19 mouse cellular contexts compared by ENCODE assay signal in genomic region chr1:36672648-36673350, GRCm38 (mm10). TPM values are rescaled to one million over a fixed set of nuclear protein-coding genes. Genes with fewer than 3 reads are reported as not detected.
DNase-seq lines count a peak whose midpoint lies in the region; ATAC-seq and TF ChIP-seq lines count a peak whose summit lies in the region.
"Had no signal": no experiment of that assay in that cellular context is flagged by ENCODE, and none has a peak within 500 bp of the region (broad histone marks: within the 10 kb centered on the region; RNA-seq: fewer than 3 reads in every experiment).

No protein-coding gene starts in this region.

- peaks cover 16% of the 10 kb centered on the region; the same call in 1 of the 2 replicates for H3K4me1 ChIP-seq in kidney, embryonic 15.5 days

- no peak overlapping the region for H3K4me2 ChIP-seq in kidney, embryonic 15.5 days
- H3K4me2 ChIP-seq in myocyte (ENCODE audit: low read depth) = peak overlapping the region; percentile 50
- H3K4me2 ChIP-seq: heart, embryonic 15.5 days; hindbrain, embryonic 13.5 days had no signal

- no peak for ATAC-seq in kidney, embryonic 15.5 days (replicated peaks; ENCODE audit: low FRiP score)

- H3ac ChIP-seq in myocyte (ENCODE audit: control insufficient read depth, insufficient read length) = no peak overlapping the region

- TF ChIP-seq POLR2A in myocyte (IDR thresholded peaks at IDR 0.05; ENCODE audit: insufficient read length, low read depth) = no peak

- H3K36me3 ChIP-seq in kidney, embryonic 15.5 days = no peaks in the 10 kb centered on the region
- no peaks in the 10 kb centered on the region for H3K36me3 ChIP-seq in myocyte (ENCODE audit: control insufficient read depth, insufficient read depth)
- H3K36me3 ChIP-seq: heart, embryonic 15.5 days; hindbrain, embryonic 13.5 days had no signal

- DNase-seq in embryo, embryonic 9.5 days (ENCODE audit: extremely low spot score) = peak; percentile 12
- DNase-seq in embryo, embryonic 10 days (ENCODE audit: low spot score) = no peak
- DNase-seq in kidney, adult 18-20 months = no peak
- DNase-seq in retina, postnatal 1 day = peak; percentile 55
- no peak for DNase-seq in retina, embryonic 14.5 days (ENCODE audit: low spot score)
- DNase-seq in gastrocnemius, postnatal 25 days = no peak
- DNase-seq: adrenal gland, postnatal 10 days; cerebellum, adult 2 months; liver; lung, adult 18-20 months; midbrain, embryonic 14.5 days had no signal

- no peak overlapping the region for H3K9ac ChIP-seq in kidney, embryonic 15.5 days
- H3K9ac ChIP-seq: heart, embryonic 15.5 days; hindbrain, embryonic 13.5 days had no signal

- no peak overlapping the region for H3K4me3 ChIP-seq in kidney, embryonic 15.5 days (replicated peaks)
- H3K4me3 ChIP-seq in myocyte = no peak overlapping the region
- H3K4me3 ChIP-seq: heart, embryonic 15.5 days; hindbrain, embryonic 13.5 days had no signal

- H3K9me3 ChIP-seq in kidney, embryonic 15.5 days (replicated peaks) = no peaks in the 10 kb centered on the region
- H3K9me3 ChIP-seq: heart, embryonic 15.5 days; hindbrain, embryonic 13.5 days had no signal

- 48% methylated on average over 16 of the region's 16 CpGs for WGBS in kidney, embryonic 15.5 days

- H3K27me3 ChIP-seq in kidney, embryonic 15.5 days = no peaks in the 10 kb centered on the region
- no peaks in the 10 kb centered on the region for H3K27me3 ChIP-seq in myocyte (ENCODE audit: control insufficient read depth, insufficient read depth, insufficient read length)
- H3K27me3 ChIP-seq: heart, embryonic 15.5 days; hindbrain, embryonic 13.5 days had no signal

- H3K27ac ChIP-seq in kidney, embryonic 15.5 days = 0 out of 2 replicates have a peak overlapping the region, but pooled peaks have one; percentile 37
- H3K27ac ChIP-seq: heart, embryonic 15.5 days; hindbrain, embryonic 13.5 days; macrophage had no signal

- no peaks in the 10 kb centered on the region for H3K79me2 ChIP-seq in myocyte (ENCODE audit: control insufficient read depth, insufficient read depth)

TF ChIP-seq in myocyte, 11 proteins besides CTCF, POLR2A, EP300 and RAD21:
- TF ChIP-seq TCF12 (IDR thresholded peaks at IDR 0.05; ENCODE audit: insufficient read depth, poor library complexity, severe bottlenecking) (no peak), MYOG (IDR thresholded peaks at IDR 0.05; ENCODE audit: control insufficient read depth in 1 of 3, insufficient read depth in 1 of 3, insufficient read length in 2 of 3, low read depth in 2 of 3) (no peak), E2F4 (IDR thresholded peaks at IDR 0.05; ENCODE audit: insufficient read depth) (no peak), CEBPB (IDR thresholded peaks at IDR 0.05; ENCODE audit: insufficient read depth, poor library complexity, severe bottlenecking) (no peak), SRF (IDR thresholded peaks at IDR 0.05; ENCODE audit: control insufficient read depth, insufficient read length, low read depth) (no peak), USF1 (IDR thresholded peaks at IDR 0.05; ENCODE audit: low read depth) (no peak), MYOD1 (IDR thresholded peaks at IDR 0.05; ENCODE audit: control insufficient read depth in 1 of 3, insufficient read length in 2 of 3, low read depth in 2 of 3) (no peak), TCF3 (IDR thresholded peaks at IDR 0.05; ENCODE audit: insufficient read length, low read depth) (no peak), POLR2AphosphoS2 (IDR thresholded peaks at IDR 0.05; ENCODE audit: insufficient read length, low read depth) (no peak), MAX (IDR thresholded peaks at IDR 0.05; ENCODE audit: low read depth) (no peak), REST (IDR thresholded peaks at IDR 0.05; ENCODE audit: insufficient read depth, insufficient read length) (no peak)
TF ChIP-seq in myocyte: peak in this region for 0.

RNA-seq across cellular contexts. Expression of gene Fam178b, which starts 10.2 kb away (rescaled TPM):
- polyA plus RNA-seq in kidney, embryonic 15.5 days (2015; fragmentation: Nextera tagmentation; extraction: Ambion mirVana) = 0.67 and 1.3 TPM in 2 replicates
- polyA plus RNA-seq in myocyte (2012; fragmentation: generic; extraction: Trizol) = 1.5 TPM
- total RNA-seq in gastrocnemius, postnatal 25 days (2021) = 1 to 10 TPM in 1 of 2 experiments, under 1 TPM in 1; 0.61 to 1.2 TPM
- polyA plus RNA-seq: macrophage had no signal

RNA-seq across cellular contexts. Expression of gene Cox5b, which starts 18.4 kb away (rescaled TPM):
- polyA plus RNA-seq in kidney, embryonic 15.5 days (2015; fragmentation: Nextera tagmentation; extraction: Ambion mirVana) = 702 and 727 TPM in 2 replicates
- 1,086 TPM for polyA plus RNA-seq in myocyte (2012; fragmentation: generic; extraction: Trizol)
- 1,000 to 10,000 TPM; 1,291 to 1,333 TPM for total RNA-seq in gastrocnemius, postnatal 25 days (2021)

RNA-seq across cellular contexts. Expression of gene 4933424G06Rik, which starts 37.1 kb away (rescaled TPM):
- polyA plus RNA-seq in kidney, embryonic 15.5 days (2015; fragmentation: Nextera tagmentation; extraction: Ambion mirVana) = not detected in 2 replicates
- polyA plus RNA-seq in myocyte (2012; fragmentation: generic; extraction: Trizol) = 0.12 TPM
- total RNA-seq in gastrocnemius, postnatal 25 days (2021) = 1 to 10 TPM in 1 of 2 experiments, not detected in 1; 1.1 TPM
- total RNA-seq: adrenal gland, postnatal 10 days; common myeloid progenitor, adult 5-6 weeks; gastrocnemius, postnatal 4 days had no signal
- polyA plus RNA-seq: large intestine, adult 2 months; macrophage had no signal

RNA-seq across cellular contexts. Expression of gene Actr1b, which starts 41.4 kb away (rescaled TPM):
- polyA plus RNA-seq in kidney, embryonic 15.5 days (2015; fragmentation: Nextera tagmentation; extraction: Ambion mirVana) = 102 and 112 TPM in 2 replicates
- 111 TPM for polyA plus RNA-seq in myocyte (2012; fragmentation: generic; extraction: Trizol)
- total RNA-seq in gastrocnemius, postnatal 25 days (2021) = 100 to 1,000 TPM; 141 to 179 TPM

Comparison
In these comparisons a context has a peak if more than half of its experiments do, and no peak if none do; other contexts are left out.
1. DNase-seq: peak in embryo, embryonic 9.5 days (single experiment) and retina, postnatal 1 day (single experiment); none in embryo, embryonic 10 days (single experiment), kidney, adult 18-20 months (single experiment), retina, embryonic 14.5 days (single experiment) and gastrocnemius, postnatal 25 days (single experiment).